Mouse (Mus musculus) T-helper 1 cell (primary cell): ENCODE data around the gene Nelfe.
"Not testable (repeated sequence)": the region's sequence is repeated elsewhere in the genome, so short reads cannot be mapped to it uniquely, and the experiment has no call there.

Source experiments
- in situ Hi-C: fragments of 300-600 bp; cut with MboI, MseI; formaldehyde crosslinking; loops from one replicate; pipeline ENCODE4 v1.15.1; 2025; ENCODE audit warnings: high pct_unique_total_duplicates

Gene Nelfe

GRCm38 (mm10) chr17:34890074-34890743, 40.0 kb downstream of the Nelfe start:
- in situ Hi-C loops = no loop called here

- in situ Hi-C loops = no loop called here
These were observed 41.2 kb downstream of the Nelfe start for GRCm38 (mm10) chr17:34891377-34891776.

DNA sequence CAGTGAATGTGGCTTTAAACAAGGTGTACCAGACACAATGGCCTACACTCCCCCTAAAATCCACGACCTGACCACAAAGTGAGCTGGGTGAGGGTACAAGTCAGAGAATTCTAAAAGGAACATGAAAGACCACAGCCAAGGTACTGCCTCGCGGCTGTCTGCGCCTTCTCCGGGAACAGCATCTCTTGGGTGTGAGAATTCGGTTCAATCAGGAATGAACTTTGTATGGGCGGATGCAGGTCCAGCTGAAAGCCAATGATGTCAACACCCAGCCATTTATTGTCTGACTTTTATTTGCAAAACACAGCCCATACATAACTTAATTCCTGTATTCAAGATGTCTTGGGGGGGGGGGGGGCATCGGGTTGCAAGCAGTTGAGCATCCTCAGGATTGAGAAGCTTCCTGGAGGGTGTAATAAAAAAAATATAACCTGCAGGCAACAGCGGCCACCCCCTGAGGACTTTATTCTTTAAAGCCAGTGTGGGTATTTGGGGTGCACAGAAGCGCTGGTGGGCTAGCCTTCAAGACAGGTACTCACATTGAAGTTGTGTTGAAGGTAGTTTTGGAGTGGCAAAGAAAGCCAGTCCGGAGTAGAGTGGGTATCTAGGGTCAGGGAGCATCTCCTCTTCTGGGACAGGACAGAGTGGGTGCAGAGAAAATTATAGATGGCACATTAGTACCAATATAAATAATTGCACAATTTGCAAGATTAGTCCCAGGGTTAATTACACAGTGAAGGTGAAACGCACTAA, 43.1 kb downstream of the Nelfe start:
- in situ Hi-C loops = no loop called here

DNA sequence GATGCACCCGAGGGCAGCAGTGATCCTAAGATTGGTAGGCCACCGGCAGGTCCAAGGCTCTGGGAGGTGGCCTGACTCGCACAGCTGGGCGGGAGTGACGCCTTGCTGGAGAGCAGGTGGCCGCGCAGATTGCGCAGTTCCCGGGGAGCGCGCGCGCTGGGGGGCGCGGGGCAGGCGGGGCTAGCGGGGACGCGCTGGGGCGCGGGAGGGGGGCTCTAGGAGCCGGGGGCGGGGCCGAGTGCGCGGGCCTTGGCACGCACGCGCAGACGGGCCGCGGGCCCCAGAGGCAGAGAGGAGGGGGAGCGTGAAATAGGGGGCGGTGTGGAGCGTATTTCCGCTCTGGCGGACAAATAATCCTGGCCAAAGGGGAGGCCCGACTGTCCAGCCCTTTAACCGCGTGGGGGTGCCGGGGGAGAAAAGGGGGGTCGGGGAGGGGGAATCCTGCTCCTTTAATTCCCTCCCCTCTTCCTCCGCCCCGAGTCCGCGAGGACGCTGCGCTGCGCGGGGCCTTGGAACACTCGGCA, 43.9 kb downstream of the Nelfe start:
- in situ Hi-C loops = no loop called here

- in situ Hi-C loops = no loop called here
These were observed 44.8 kb downstream of the Nelfe start for GRCm38 (mm10) chr17:34894801-34895530.

- in situ Hi-C loops = no loop called here
These were observed 45.5 kb downstream of the Nelfe start for GRCm38 (mm10) chr17:34895724-34896123.

DNA sequence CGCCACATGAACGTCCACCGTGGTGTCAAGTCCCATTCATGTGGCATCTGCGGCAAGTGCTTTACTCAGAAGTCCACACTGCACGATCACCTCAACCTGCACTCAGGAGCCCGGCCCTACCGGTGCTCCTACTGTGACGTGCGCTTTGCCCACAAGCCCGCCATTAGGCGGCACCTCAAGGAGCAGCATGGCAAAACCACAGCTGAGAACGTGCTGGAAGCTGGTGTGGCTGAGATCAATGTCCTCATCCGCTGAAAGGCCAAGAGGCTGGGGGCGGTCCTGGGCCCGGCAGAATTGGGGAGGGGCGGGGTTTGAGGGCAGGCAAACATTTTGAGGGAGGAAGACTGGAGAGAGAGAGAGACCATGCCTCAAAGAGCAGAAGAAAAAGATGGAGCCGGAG, 46.2 kb downstream of the Nelfe start:
- in situ Hi-C loops = no loop called here

DNA sequence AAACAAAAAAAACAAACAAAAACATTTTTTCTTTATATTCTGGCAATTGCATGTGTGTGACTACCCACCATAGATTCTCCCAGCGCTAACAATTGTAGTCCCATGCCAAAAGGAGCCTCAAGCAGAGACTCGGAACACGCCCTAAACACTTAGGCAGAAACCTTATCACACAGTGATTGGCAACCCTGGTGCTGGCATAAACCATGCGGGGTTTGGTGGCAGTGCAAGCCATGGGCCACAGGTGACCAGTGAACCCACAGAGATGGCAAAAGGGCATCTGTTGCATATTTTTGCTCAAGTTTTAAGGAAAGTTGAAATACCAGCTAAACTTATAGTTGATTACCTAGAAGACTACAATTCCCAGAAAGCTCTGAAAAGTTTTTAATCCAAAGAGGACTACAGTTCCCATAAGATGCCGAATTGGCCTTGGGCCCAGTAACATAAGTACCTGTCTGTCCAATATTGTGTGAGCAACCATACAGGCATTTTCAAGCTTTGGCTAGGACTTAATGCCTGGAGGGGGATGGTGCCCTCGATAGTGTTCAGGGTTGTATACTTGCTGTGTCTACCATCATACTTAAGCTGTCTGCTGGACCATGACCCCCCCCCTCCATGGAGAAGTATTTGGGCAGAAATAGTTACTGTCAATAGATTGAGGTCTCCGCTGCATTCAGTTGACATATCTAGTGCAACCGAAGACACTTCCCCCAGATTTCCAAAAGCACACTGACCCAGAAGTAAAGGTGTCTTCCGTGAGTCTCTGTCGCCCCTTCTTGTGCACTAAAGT, 47.4 kb downstream of the Nelfe start:
- in situ Hi-C loops = no loop called here

DNA sequence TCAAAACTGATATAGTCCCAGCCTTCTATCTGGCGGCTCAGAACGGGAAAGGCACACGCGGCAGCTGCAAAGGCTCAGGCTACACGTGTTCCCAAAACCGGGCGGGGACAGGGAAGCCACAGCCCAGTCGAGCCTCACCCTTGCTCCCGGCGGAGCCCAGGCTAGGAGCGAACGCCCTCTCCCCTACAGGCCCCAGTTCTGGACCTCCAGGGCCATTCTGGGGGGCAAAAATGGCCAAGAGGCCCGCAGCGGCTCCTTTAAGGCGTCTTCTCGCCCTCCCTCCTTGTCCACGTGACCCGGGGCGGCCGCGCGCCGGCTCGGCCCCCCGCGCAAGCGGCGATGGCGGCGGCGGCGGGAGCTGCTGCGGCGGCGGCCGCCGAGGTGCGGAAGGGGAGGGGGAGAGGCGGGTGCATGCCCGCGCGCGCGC, 48.0 kb downstream of the Nelfe start, which contains the start of the genes C2 and Ehmt2:
Gene C2 (minus strand): TSS at position 106 of the 427 bp plus-strand sequence.
Gene Ehmt2 (plus strand): TSS at position 310 of the 427 bp plus-strand sequence.
- in situ Hi-C loops = no loop called here

DNA sequence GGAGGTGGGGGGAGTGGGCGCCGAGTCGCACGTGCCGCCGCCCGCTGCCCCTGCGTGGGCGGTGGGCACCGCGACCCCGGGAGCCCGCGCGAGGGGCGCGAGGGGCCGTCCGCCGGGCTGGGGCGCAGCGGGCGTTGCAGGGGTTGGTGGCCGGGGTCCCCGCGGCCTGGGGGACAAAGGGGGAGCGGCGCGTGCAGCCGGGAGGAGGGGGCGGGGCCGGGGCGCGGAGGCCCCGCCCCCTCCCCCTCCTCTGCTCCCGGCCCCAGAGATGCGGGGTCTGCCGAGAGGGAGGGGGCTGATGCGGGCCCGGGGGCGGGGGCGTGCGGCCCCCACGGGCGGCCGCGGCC, 48.5 kb downstream of the Nelfe start:
- in situ Hi-C loops = no loop called here

- in situ Hi-C loops = no loop called here
These were observed 49.1 kb downstream of the Nelfe start for GRCm38 (mm10) chr17:34899053-34899889.

GRCm38 (mm10) chr17:34899890-34900243, 49.7 kb downstream of the Nelfe start:
- in situ Hi-C loops = no loop called here

- in situ Hi-C loops = not testable (repeated sequence)
These were observed 50.6 kb downstream of the Nelfe start for GRCm38 (mm10) chr17:34900826-34901225.

- in situ Hi-C loops = not testable (repeated sequence)
These were observed 51.8 kb downstream of the Nelfe start for GRCm38 (mm10) chr17:34901948-34902347.

DNA sequence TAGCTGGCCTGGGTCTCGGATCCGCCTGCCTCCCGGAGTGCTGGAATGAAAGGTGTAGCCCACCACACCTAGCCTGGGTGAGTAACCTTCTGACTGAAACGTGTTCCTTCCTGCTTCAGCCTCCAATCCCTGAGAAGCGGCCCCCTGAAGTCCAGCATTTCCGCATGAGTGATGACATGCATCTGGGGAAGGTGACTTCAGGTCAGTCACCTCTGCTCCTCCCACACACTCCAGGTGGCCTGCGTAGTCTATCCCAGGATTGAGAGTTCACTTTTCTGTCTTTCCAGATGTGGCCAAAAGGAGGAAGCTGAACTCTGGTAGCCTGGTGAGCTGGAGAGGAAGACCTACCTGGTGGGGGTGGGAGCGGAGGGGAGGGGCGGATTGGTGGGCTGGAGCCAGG, 52.7 kb downstream of the Nelfe start:
- in situ Hi-C loops = no loop called here
